Mouse (Mus musculus) lung, adult 2 months (tissue): ENCODE results near the gene Tcte1.

Source experiments
- CTCF ChIP-seq: fragments of 200-500 bp; IDR thresholded peaks from 2 replicates; pipeline ENCODE4 v1.5.1; 2011; ENCODE audit warnings: mild to moderate bottlenecking, low read length, control low read depth; ENCODE audit not compliant: insufficient read depth
- POLR2A ChIP-seq: fragments of 200-500 bp; IDR thresholded peaks from 2 replicates; pipeline ENCODE4 v1.6.1; 2011; ENCODE audit warnings: low read depth, mild to moderate bottlenecking, control low read depth, low read length, borderline replicate concordance; ENCODE audit errors: extremely low read depth

DNA sequence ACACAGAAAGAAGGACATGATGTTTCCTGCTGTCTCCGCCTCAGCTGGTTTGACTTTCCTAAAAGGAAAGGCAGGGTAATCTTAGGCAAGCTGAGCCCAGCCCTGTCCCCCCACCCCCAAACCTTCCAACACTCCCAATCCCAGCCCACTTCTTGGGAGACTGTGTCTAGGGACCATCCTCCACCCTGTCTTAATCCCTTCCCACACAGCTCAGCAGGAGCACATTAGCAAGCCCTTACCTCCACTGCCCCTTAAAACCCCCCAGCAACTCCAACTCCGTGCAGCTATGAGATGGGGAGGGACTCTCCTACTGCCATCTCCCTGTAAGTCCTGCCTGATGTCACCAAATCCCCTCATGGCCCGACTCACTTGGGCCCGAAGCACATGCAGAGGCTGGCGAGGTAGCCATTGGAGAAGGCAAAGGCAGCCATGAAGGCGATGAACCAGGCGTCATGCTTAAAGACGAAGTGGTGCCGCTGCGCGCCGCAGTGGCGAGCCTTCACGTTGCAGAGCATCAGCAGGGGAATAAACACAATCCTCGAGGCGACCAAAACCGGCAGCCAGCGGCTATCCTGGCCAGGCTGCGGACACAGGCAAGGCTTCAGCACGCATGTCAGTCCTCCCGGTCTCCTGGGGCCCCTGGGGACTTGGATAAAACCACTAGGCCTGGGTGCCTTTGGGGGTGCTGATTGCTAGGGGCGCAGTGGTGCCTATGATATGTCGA lies 62.7 kb downstream of the Tcte1 start:
- no peak for TF ChIP-seq CTCF
- TF ChIP-seq POLR2A = no peak
